Mouse (Mus musculus) liver, adult 2 months (tissue): Measurements from ENCODE around the gene Atf6b.

Experiments used
- CTCF ChIP-seq: fragments of 200-500 bp; IDR thresholded peaks from 2 replicates; pipeline ENCODE4 v1.5.1; 2011; ENCODE audit warnings: low read depth, low read length, control low read depth
- POLR2A ChIP-seq: fragments of 200-500 bp; IDR thresholded peaks from 2 replicates; pipeline ENCODE4 v1.6.1; 2011; ENCODE audit warnings: low read length, control low read depth; ENCODE audit not compliant: insufficient read depth; ENCODE audit errors: extremely low read depth

- TF ChIP-seq POLR2A (no peak), CTCF (no peak)
Measured at GRCm38 (mm10) chr17:34637459-34637858, 9.5 kb upstream of the Atf6b start.
